Mouse (Mus musculus): ENCODE results near the gene Ctps2.
"Not testable (repeated sequence)": the region's sequence is repeated elsewhere in the genome, so short reads cannot be mapped to it uniquely, and the experiment has no call there.

GRCm38 (mm10) chrX:162888575-162889223, 12.3 kb upstream of the Ctps2 start:
- not testable (repeated sequence) for TF ChIP-seq CTCF, EP300 (IDR thresholded peaks at IDR 0.05; ENCODE audit: low read depth)

Measured in heart, postnatal 0 days (tissue).